Comparison of ENCODE assay signal across 8 mouse cellular contexts in genomic region chr3:123515600-123516359, GRCm38 (mm10).
DNase-seq lines count a peak whose midpoint lies in the region; ATAC-seq and TF ChIP-seq lines count a peak whose summit lies in the region.

No protein-coding gene starts in this region.

- no peak overlapping the region for H3K4me2 ChIP-seq in heart, postnatal 0 days (ENCODE audit: low read depth, low read length)
- no peak overlapping the region for H3K4me2 ChIP-seq in midbrain, embryonic 12.5 days (replicated peaks)

- intact Hi-C loops in heart, postnatal 25 days (cut with DNase I): loop anchor here (1.0 to 5.0 kb wide), 2 partner anchors 760 to 1072 kb away; no protein-coding TSS in a partner anchor

- peak; percentile 63 for TF ChIP-seq CTCF in heart, postnatal 0 days (IDR thresholded peaks at IDR 0.05; ENCODE audit: low read depth)

- no peak overlapping the region for H3K27ac ChIP-seq in heart, postnatal 0 days (ENCODE audit: low read depth)
- H3K27ac ChIP-seq in midbrain, embryonic 12.5 days (replicated peaks): no peak overlapping the region

- no peak overlapping the region for H3K9ac ChIP-seq in heart, postnatal 0 days (replicated peaks; ENCODE audit: low read depth, low read length)
- no peak overlapping the region for H3K9ac ChIP-seq in midbrain, embryonic 12.5 days (replicated peaks)

- H3K4me3 ChIP-seq in heart, postnatal 0 days (ENCODE audit: low read depth, low read length): no peak overlapping the region
- no peak overlapping the region for H3K4me3 ChIP-seq in midbrain, embryonic 12.5 days

- no peak for TF ChIP-seq EP300 in heart, postnatal 0 days (IDR thresholded peaks at IDR 0.05; ENCODE audit: low read depth)

- DNase-seq in heart, postnatal 0 days (ENCODE audit: low spot score): peak; percentile 55
- DNase-seq in heart, postnatal 25 days (ENCODE audit: low spot score): no peak
- peak; percentile 74 for DNase-seq in 416B (ENCODE audit: low read depth)
- DNase-seq in Muller cell, postnatal 12 days (ENCODE audit: inconsistent ontology term): peak; percentile 22
- DNase-seq in embryo, embryonic 10.5 days (ENCODE audit: low spot score): peak; percentile 85
- DNase-seq in kidney, adult 8-10 months: peak; percentile 14 to 41
- peak; percentile 35 for DNase-seq in thymus, postnatal 4 days

- WGBS in heart, postnatal 0 days: 16% methylated on average over 5 of the region's 5 CpGs
- WGBS in midbrain, embryonic 12.5 days: 19% methylated on average over 5 of the region's 5 CpGs

- no peak for ATAC-seq in heart, postnatal 0 days (ENCODE audit: insufficient read depth, low read depth)
- peak; percentile 21; the same call in 1 of the 2 replicates for ATAC-seq in midbrain, embryonic 12.5 days (ENCODE audit: low FRiP score, low read depth)

- no peaks in the 10 kb centered on the region for H3K4me1 ChIP-seq in heart, postnatal 0 days (ENCODE audit: control insufficient read depth, insufficient read depth)
- no peaks in the 10 kb centered on the region for H3K4me1 ChIP-seq in midbrain, embryonic 12.5 days

- no peaks in the 10 kb centered on the region for H3K27me3 ChIP-seq in heart, postnatal 0 days (ENCODE audit: control insufficient read depth, insufficient read depth, low read length)
- H3K27me3 ChIP-seq in midbrain, embryonic 12.5 days: no peaks in the 10 kb centered on the region

- no peaks in the 10 kb centered on the region for H3K9me3 ChIP-seq in heart, postnatal 0 days (replicated peaks; ENCODE audit: control insufficient read depth, low read length)
- no peaks in the 10 kb centered on the region for H3K9me3 ChIP-seq in midbrain, embryonic 12.5 days

- H3K36me3 ChIP-seq in heart, postnatal 0 days (replicated peaks; ENCODE audit: control insufficient read depth, insufficient read depth, low read length): no peaks in the 10 kb centered on the region
- no peaks in the 10 kb centered on the region for H3K36me3 ChIP-seq in midbrain, embryonic 12.5 days
